Mouse (Mus musculus) gastrocnemius, postnatal 36 days (tissue): ENCODE measurements around the gene Ptprg. TPM values are rescaled to one million over a fixed set of nuclear protein-coding genes. Genes with fewer than 3 reads are reported as not detected.
A peak's percentile ranks its signal among the peaks of the same experiment; 100 is the strongest.

Experiments
- DNase-seq, 2 experiments: peaks; one replicate each; pipeline ENCODE4 v3.0.0; 2022
- intact Hi-C: fragments of 180-260 bp; cut with DNase I; formaldehyde crosslinking; loops from one replicate; pipeline ENCODE4 v1.15.1; 2025
- total RNA-seq, 2 experiments: library from RNA; stranded (reverse); gene quantifications; 2 replicates each; pipeline ENCODE4 v1.2.3; 2021

Ptprg gene
- total RNA-seq, 2 experiments from 2014 or later, result 25.4 to 26.2 TPM

GRCm38 (mm10) chr14:11718201-11718600, 164.9 kb downstream of the Ptprg start:
- no peak for DNase-seq
- intact Hi-C loops, result no loop called here

- intact Hi-C loops, result no loop called here
- no peak for DNase-seq
Observed at GRCm38 (mm10) chr14:11719259-11719658, 165.9 kb downstream of the Ptprg start.

GRCm38 (mm10) chr14:11722101-11722500, 168.8 kb downstream of the Ptprg start:
- DNase-seq, result no peak
- intact Hi-C loops, result no loop called here

DNA sequence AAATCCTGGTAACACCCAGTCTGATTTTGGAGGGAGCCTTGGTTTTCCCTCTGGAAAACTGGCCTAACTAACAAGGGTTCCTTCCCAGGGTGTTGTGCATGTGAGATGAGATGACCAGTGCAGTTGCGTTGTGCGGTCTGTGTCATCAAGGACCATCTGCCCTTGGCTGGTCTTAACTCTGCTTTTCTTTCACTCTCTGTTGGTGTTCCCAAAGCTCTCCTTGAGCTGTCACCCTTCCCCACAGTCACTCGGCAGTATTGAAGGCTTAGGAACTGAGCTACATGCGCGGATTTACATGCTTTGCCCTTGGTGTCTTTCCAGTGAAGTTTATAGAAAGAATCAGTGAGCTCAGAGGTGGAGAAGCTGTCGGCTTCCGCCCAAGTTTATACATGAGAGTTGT, 170.5 kb downstream of the Ptprg start:
- intact Hi-C loops, result no loop called here

GRCm38 (mm10) chr14:11731223-11731920, 178.0 kb downstream of the Ptprg start:
- DNase-seq, result no peak
- intact Hi-C loops, result no loop called here

More for the DNA sequence above, 170.5 kb downstream of the Ptprg start:
- no peak for DNase-seq

DNA sequence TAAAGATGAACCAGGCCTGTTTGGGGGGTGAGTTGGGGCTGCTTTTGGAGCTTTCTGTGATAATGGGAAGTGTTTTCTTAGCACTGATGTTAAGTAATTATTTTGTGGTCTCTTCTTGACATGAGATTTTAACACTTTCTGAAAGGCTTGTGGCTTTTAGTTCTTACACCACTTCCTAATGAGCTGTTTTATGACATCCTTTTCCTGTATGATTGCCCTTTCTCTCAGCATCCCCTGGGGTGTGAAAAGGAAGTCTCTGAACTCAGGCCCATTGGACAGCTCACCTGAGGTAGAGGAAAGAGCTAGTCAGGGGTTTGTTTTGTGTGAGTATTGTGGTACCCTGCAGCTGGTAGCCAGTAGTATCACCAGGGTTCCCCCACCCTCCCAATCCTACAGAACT, 179.0 kb downstream of the Ptprg start:
- intact Hi-C loops, result no loop called here

GRCm38 (mm10) chr14:11743726-11744125, 190.4 kb downstream of the Ptprg start:
- intact Hi-C loops, result no loop called here
- DNase-seq, result no peak

More for the DNA sequence above, 179.0 kb downstream of the Ptprg start:
- no peak for DNase-seq

DNA sequence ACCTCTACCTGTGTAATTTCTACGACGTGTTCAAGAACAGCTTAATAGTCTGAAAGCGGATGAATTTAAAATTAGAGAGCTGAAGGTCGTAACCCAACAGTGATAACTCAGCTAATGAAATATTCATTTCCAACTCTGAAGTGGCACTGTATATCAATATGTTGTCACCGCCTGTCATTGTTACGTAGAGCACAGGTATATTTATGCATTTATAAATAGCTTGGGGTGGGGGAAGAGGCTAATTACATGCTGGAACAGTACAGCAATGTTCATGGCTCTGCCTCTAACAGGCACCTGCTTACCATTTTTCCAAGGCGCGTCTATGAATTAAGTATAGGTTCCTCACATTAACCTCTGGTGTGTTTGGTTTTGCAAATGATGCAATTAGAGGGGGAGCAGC, 199.3 kb downstream of the Ptprg start:
- DNase-seq, result no peak
- intact Hi-C loops, result no loop called here

DNA sequence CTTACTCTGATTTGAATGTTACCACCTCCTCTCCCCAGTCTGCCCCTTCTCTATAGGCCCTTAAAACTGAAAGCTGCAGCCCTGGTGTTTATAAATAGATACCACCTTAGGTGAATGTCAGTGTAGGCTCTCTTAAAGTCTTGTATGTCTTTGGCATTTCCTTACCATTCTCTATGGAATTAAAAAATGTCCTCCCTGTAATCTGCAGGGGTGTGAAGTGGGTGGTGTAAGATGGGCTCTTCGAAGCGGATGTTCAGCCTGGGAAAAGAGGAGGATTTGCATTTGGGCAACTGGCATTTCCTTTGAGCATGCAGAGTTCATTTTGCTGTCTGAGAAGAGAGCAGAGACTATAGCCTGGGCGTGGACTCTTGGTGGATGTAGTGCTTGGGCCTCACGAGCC, 201.3 kb downstream of the Ptprg start:
- intact Hi-C loops, result no loop called here
- DNase-seq, result no peak

DNA sequence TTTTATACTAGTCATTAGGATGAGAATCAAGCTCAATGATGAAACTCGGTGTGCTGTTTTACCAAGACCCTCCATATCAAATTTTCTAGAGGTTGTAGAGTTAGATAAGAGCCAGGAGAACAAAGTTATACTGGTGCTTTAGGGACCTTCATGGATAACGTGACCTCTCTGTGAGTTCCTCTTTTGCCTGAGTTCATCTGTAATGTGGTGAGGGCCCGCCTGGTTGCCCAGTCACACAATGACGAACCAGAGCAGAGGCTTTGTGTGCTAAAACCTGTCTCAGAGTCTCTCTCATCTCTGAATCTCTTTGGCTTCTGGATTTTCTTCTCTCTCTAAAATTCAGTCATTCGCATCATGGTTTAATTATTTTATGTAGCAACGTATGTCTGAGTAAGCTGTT, 204.9 kb downstream of the Ptprg start:
- no peak for DNase-seq
- intact Hi-C loops, result no loop called here

GRCm38 (mm10) chr14:11759356-11759755, 206.0 kb downstream of the Ptprg start:
- DNase-seq, result no peak
- intact Hi-C loops, result no loop called here

DNA sequence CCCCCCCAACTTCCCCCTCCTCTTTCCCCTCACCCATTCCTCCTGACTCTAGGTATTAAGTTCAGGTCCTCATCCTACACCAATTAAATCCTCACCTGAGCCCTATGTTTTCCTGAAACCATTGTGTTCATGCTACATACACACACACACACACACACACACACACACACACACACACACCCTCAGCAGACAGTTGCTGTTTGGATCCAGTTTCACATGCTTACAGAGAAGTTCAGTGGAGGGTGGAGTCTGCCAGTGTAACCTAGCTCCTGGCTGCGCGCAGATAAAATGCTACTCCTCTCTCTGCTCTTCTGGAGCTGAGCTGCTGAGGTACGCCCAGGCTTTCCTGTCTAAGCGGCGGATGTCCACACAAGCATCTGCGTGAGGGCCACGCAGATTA, 209.7 kb downstream of the Ptprg start:
- intact Hi-C loops, result no loop called here
- DNase-seq, result no peak

GRCm38 (mm10) chr14:11772736-11773135, 219.4 kb downstream of the Ptprg start:
- intact Hi-C loops, result no loop called here

DNA sequence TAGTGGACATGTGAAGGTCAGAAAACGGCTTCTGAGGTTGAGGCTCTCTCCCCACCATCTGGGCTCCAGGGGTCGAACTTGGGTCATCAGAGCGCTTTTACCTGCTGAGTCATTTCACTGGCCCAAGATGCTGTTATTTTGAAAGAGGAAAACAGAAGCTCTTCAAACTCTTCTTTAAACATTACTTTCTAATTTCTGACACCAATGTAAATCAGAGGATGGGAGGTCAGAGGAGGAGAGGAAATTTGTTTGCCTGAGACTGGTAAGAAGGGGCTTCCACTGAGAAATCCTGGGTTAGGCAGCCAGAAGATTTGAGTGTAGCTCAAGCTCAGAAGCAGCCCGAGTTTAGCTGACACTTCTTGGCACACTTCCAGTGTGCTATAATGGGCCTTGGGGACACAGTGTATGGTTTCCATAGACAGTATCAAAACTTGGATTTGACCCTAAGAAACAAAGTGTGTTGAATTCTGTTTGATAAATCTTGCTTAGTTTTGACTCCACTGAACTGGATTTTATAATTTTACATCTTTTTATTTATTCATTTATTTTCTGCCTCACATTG, 221.2 kb downstream of the Ptprg start:
- DNase-seq, result no peak
- intact Hi-C loops, result no loop called here

More at GRCm38 (mm10) chr14:11772736-11773135, 219.4 kb downstream of the Ptprg start:
- no peak for DNase-seq

DNA sequence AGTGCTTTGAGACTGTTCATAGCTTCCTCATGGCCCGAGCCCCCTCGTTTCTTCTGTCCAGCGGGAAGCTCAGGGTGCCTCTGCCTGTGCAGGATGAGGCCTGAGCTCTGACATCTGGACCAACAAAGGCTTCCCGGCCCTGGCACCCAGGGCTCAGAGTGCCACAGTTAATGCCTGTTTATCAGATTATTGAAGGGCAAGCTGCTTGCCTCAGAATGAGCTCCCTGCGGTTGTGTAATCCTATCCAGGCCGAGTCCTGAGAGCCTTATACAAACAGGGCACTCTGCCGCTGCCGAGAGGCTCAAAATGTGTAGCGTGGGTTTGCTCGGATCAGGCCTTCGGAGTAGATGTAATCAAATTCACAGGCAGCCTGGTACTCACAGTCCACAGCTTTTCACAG, 221.9 kb downstream of the Ptprg start:
- DNase-seq, result peak; percentile 16 to 53
- intact Hi-C loops, result no loop called here

GRCm38 (mm10) chr14:11775951-11776495, 222.7 kb downstream of the Ptprg start:
- intact Hi-C loops, result no loop called here
- DNase-seq, result no peak

DNA sequence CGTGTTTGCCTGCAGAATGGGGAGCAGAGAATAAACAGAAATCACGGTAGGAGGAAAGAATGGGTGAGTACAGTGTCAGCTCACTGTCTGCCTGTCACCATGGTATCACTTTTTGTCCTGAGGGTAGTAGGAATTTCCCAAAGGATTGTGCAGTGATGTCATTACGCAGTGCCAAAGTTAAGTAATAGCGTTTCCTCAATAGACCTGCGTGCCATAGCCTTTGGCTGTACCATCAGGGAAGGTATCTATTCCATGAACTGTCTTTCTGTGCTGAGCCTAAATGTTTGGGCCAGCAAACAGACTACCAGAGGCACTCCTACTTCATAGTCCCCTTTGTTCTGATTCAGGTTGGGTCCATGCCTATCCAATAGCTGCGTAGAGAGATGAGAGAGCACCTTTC, 223.2 kb downstream of the Ptprg start:
- no peak for DNase-seq

DNA sequence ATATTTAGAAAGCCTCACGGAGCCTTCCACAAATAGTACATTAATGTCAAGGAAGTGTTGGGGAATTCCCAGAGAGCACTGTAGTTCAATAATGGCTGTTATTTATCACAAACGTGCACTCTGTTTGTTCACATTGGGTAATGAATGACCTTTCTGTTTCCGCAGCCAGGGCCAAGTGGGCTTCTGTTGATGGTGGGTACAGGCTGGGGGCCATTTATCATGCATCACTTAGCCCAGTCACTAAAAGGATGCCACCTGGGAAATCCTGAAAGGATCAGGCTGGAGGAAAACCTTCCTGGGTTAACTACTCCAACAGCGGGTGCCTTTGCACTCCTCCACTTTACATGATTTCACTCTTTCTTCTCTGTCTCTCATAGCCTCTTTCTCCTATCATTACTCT, 237.9 kb downstream of the Ptprg start:
- no peak for DNase-seq
- intact Hi-C loops, result no loop called here

More for the DNA sequence above, 223.2 kb downstream of the Ptprg start:
- intact Hi-C loops, result no loop called here

DNA sequence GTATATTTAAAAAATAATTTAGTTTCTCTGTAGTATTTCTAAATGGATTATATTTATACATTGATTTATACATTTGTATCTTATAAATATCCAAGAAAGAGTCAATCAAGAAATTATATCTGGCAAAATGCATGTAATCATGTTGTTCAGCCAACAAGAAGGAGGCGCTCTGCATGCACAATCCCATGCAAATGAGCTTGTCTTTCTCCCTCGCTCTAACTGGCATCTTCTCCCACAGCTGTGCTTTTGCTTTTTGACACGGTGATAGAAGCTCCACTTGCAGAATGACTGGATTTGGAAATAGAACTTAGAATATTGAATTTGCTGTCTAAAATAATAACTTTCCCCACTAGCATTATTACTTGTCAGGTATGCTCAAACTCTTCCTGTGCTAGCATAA, 240.5 kb downstream of the Ptprg start:
- DNase-seq, result no peak
- intact Hi-C loops, result no loop called here

- intact Hi-C loops, result loop anchor here (10.0 kb wide), 1 partner anchor 248 kb away; the partner anchor contains the start of gene Ptprg
Observed at GRCm38 (mm10) chr14:11802355-11803035, 249.2 kb downstream of the Ptprg start.

DNA sequence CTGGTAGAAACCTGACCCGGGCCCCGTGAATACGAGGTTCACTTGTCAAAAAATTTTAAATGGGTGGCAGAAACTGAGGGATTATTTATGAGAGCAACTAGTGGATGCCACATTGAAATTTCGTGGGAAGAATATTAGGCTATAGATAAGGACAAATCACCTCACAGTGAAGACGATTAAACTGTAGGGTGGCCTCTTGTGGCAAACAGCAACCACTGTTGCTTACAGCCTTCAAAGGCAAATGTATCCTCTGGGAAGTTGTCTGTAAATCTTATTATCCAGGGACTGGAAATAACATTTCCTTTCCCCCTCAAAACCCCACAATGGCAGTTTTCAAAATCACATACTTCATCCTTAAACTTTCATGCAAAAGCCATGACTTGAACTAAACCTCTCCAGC, 253.3 kb downstream of the Ptprg start:
- DNase-seq, result no peak
- intact Hi-C loops, result loop anchor here (10.0 kb wide), 1 partner anchor 252 kb away; the partner anchor contains the start of gene Ptprg

More at GRCm38 (mm10) chr14:11802355-11803035, 249.2 kb downstream of the Ptprg start:
- no peak for DNase-seq
